Mouse (Mus musculus) lung, postnatal 10 days (tissue): ENCODE measurements around the gene Ptprn2.

Experiments used
- DNase-seq: peaks from one replicate; pipeline ENCODE4 v3.0.0; 2021

The Ptprn2 gene

GRCm38 (mm10) chr12:116595727-116596126 is 110.2 kb downstream of the Ptprn2 start:
- DNase-seq = no peak

- DNase-seq = no peak
These were observed 111.5 kb downstream of the Ptprn2 start for GRCm38 (mm10) chr12:116596993-116597392.

GRCm38 (mm10) chr12:116597670-116598069 is 112.2 kb downstream of the Ptprn2 start:
- DNase-seq = no peak

GRCm38 (mm10) chr12:116598123-116599005 is 112.8 kb downstream of the Ptprn2 start:
- no peak for DNase-seq

- no peak for DNase-seq
These were observed 114.0 kb downstream of the Ptprn2 start for GRCm38 (mm10) chr12:116599537-116599936.

GRCm38 (mm10) chr12:116600054-116600453 is 114.5 kb downstream of the Ptprn2 start:
- no peak for DNase-seq

- DNase-seq = no peak
These were observed 115.9 kb downstream of the Ptprn2 start for GRCm38 (mm10) chr12:116601395-116601794.

- no peak for DNase-seq
These were observed 116.4 kb downstream of the Ptprn2 start for GRCm38 (mm10) chr12:116601921-116602320.

- DNase-seq = no peak
These were observed 123.1 kb downstream of the Ptprn2 start for GRCm38 (mm10) chr12:116608598-116608997.

DNA sequence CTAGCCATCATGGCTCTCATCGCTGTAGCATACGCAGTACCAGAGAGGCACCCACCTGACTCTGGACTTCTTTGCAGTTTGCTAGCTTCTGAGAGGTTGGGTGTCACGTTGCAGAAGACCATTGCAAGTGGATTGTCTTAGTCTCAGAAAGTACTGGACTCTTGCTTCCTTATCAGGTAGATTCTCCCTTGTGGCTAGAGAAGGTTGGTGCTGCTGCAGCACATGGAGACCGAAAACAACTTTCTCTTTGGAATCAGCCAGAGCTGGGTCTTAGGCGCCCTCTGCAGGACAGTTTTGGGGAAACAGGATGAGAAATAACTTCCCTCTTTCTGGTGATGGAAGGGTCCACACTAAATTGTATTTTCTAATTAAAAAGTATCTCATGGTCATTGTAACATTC is 134.3 kb downstream of the Ptprn2 start:
- peak; percentile 82 for DNase-seq

DNA sequence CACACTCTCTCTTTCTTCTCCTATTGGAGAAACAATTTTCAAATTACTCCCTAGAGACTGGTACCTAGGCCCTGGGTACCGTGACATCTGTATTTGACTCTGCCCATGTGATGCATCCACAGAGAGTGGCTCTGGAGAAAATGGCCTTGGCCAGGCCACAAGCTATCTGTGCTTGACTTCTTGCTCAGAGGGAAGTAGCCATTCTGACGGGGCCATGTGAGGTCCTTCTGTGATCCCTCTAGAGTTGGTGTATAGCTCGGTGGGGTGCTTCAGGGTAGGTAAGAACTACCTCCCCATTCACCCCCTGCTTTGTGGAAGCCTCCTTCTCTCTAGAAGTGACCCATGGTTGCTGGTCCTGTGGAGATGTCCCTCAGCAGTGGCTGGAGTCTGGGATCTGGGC is 134.8 kb downstream of the Ptprn2 start:
- no peak for DNase-seq

GRCm38 (mm10) chr12:116621325-116622040 is 136.0 kb downstream of the Ptprn2 start:
- DNase-seq = no peak

GRCm38 (mm10) chr12:116622665-116623387 is 137.3 kb downstream of the Ptprn2 start:
- no peak for DNase-seq

- peak; percentile 56 for DNase-seq
These were observed 140.1 kb downstream of the Ptprn2 start for GRCm38 (mm10) chr12:116625391-116626281.

- DNase-seq = no peak
These were observed 143.5 kb downstream of the Ptprn2 start for GRCm38 (mm10) chr12:116628992-116629391.

GRCm38 (mm10) chr12:116637498-116637897 is 152.0 kb downstream of the Ptprn2 start:
- DNase-seq = no peak

GRCm38 (mm10) chr12:116640871-116641270 is 155.4 kb downstream of the Ptprn2 start:
- no peak for DNase-seq

GRCm38 (mm10) chr12:116641339-116642190 is 156.0 kb downstream of the Ptprn2 start:
- no peak for DNase-seq

- no peak for DNase-seq
These were observed 156.7 kb downstream of the Ptprn2 start for GRCm38 (mm10) chr12:116642191-116642549.

DNA sequence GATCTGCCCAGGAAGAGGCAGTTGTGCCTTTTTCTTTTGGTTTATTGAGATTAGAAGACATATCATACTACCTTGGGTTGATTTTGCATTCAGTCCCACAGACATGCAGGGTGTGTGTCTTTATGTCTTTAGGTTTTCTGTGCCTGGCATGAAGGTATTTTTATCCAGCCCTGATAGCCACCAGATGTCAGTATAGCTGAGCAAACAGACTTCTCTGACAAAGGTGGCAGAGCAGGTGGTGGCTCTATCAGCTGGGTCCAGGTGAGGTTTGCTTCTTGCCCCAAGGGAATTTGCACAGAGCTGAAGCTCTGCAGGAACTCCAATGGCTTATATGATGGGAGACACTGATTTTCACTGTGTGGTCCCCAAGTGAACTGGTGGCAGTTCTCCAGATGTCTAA is 161.3 kb downstream of the Ptprn2 start:
- DNase-seq = no peak

DNA sequence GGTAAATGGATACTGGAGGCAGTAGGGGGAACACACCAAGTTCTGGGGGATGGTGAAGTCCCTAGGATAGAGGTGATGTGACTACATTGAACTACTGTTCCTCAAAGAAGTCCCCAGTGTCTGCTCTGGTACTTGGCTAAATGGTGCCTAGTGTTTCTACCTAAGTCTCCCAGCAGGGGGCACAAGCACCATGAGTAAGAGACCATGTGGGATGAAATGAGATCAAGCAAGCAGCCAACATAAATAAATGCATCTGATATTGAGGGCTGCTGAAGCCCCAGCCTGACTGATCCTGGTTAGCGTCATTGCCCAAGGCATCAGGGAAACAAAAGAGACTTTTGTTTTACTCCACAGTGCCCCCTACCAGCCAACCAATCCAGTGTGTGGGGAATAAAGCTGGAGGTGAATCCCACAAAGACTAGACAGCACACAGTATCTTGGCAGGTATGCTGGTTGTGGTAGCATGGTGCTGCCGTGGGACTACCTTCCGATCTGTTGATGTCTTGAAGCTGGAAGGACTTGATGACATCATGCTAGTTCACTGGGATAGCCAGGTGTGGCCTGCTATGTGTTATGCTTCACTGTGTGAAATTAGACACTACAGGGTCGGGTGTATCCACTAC is 163.2 kb downstream of the Ptprn2 start:
- peak; percentile 48 for DNase-seq
